In genomic region chr5:115235323-115235771, GRCm38 (mm10) we compare ENCODE assay signal across 9 mouse cellular contexts. TPM values are rescaled to one million over a fixed set of nuclear protein-coding genes. Genes with fewer than 3 reads are reported as not detected.
DNase-seq lines count a peak whose midpoint lies in the region; ATAC-seq and TF ChIP-seq lines count a peak whose summit lies in the region.
"Had no signal": no experiment of that assay in that cellular context is flagged by ENCODE, and none has a peak within 500 bp of the region (broad histone marks: within the 10 kb centered on the region; RNA-seq: fewer than 3 reads in every experiment).

No protein-coding gene starts in this region.

- ATAC-seq in cerebellum, adult (ENCODE audit: insufficient number of reproducible peaks, low FRiP score, low TSS enrichment), result no peak
- ATAC-seq in common myeloid progenitor, adult 5-6 weeks (replicated peaks; ENCODE audit: low read depth, poor library complexity, severe bottlenecking), result peak; percentile 23
- ATAC-seq in hindbrain, postnatal 0 days, result peak; percentile 54; the same call in 1 of the 2 replicates

- DNase-seq in cerebellum, adult 11-12 months, result peak; percentile 79
- DNase-seq in gastrocnemius, postnatal 10 days, result peak; percentile 51
- DNase-seq in hindbrain, postnatal 0 days (ENCODE audit: low spot score), result peak; percentile 74
- peak; percentile 72 to 81 for DNase-seq in left cerebral cortex, adult 8-10 months (ENCODE audit: low spot score in 2 of 2)
- DNase-seq in lung, postnatal 36 days, result peak; percentile 64
- peak; percentile 87 for DNase-seq in right cerebral cortex, adult 18-20 months

- peak overlapping the region; percentile 58 for H3K9ac ChIP-seq in hindbrain, postnatal 0 days (replicated peaks; ENCODE audit: low read length)

- peaks cover 5% of the 10 kb centered on the region for H3K36me3 ChIP-seq in hindbrain, postnatal 0 days (ENCODE audit: insufficient read depth, low read length)

- no peaks in the 10 kb centered on the region for H3K27me3 ChIP-seq in hindbrain, postnatal 0 days (ENCODE audit: insufficient read depth, low read length)
- H3K27me3 ChIP-seq: CH12.LX had no signal

- H3K4me3 ChIP-seq in hindbrain, postnatal 0 days (ENCODE audit: low read length), result peak overlapping the region; percentile 46

- no peaks in the 10 kb centered on the region for H3K4me1 ChIP-seq in hindbrain, postnatal 0 days (ENCODE audit: insufficient read depth, low read length)

- TF ChIP-seq CTCF in hindbrain, postnatal 0 days (IDR thresholded peaks at IDR 0.05; ENCODE audit: low read depth), result no peak

- H3K4me2 ChIP-seq in hindbrain, postnatal 0 days (ENCODE audit: low read depth, low read length), result peak overlapping the region; percentile 75

- H3K9me3 ChIP-seq in hindbrain, postnatal 0 days (ENCODE audit: low read length), result no peaks in the 10 kb centered on the region

- H3K27ac ChIP-seq in hindbrain, postnatal 0 days, result peak overlapping the region; percentile 59

- under 1% methylated on average over 44 of the region's 45 CpGs for whole genome bisulfite sequencing in hindbrain, postnatal 0 days

RNA-seq across cellular contexts. Expression of gene Pop5, which starts 0.3 kb away (rescaled TPM):
- total RNA-seq in common myeloid progenitor, adult 5-6 weeks (2017), result 75.6 and 104 TPM in 2 replicates
- 10 to 100 TPM; 17.7 to 26.2 TPM for total RNA-seq in gastrocnemius, postnatal 10 days (2021)
- total RNA-seq in hindbrain, postnatal 0 days (2014; rRNA removed), result 28.8 and 55.6 TPM in 2 replicates
- 99.1 and 99.3 TPM in 2 replicates for polyA plus RNA-seq in hindbrain, postnatal 0 days (2015; fragmentation: Nextera tagmentation; extraction: Ambion mirVana)
- 10 to 100 TPM; 72.0 to 91.4 (median 77.3) TPM for total RNA-seq in left cerebral cortex, adult 8-10 months (2022)

RNA-seq across cellular contexts. Expression of gene Rnf10, which starts 37.4 kb away (rescaled TPM):
- 56.3 and 72.0 TPM in 2 replicates for total RNA-seq in common myeloid progenitor, adult 5-6 weeks (2017)
- 100 to 1,000 TPM; 220 to 226 TPM for total RNA-seq in gastrocnemius, postnatal 10 days (2021)
- total RNA-seq in hindbrain, postnatal 0 days (2014; rRNA removed), result 108 and 112 TPM in 2 replicates
- 141 and 145 TPM in 2 replicates for polyA plus RNA-seq in hindbrain, postnatal 0 days (2015; fragmentation: Nextera tagmentation; extraction: Ambion mirVana)
- total RNA-seq in left cerebral cortex, adult 8-10 months (2022), result 100 to 1,000 TPM; 216 to 259 (median 243) TPM

RNA-seq across cellular contexts. Expression of gene Cabp1, which starts 41.2 kb away (rescaled TPM):
- not detected in 2 replicates for total RNA-seq in common myeloid progenitor, adult 5-6 weeks (2017)
- 1 to 10 TPM; 2.1 to 4.5 TPM for total RNA-seq in gastrocnemius, postnatal 10 days (2021)
- 21.4 and 34.6 TPM in 2 replicates for total RNA-seq in hindbrain, postnatal 0 days (2014; rRNA removed)
- polyA plus RNA-seq in hindbrain, postnatal 0 days (2015; fragmentation: Nextera tagmentation; extraction: Ambion mirVana), result 20.9 and 23.6 TPM in 2 replicates
- total RNA-seq in left cerebral cortex, adult 8-10 months (2022), result 100 to 1,000 TPM; 228 to 252 (median 243) TPM

RNA-seq across cellular contexts. Expression of gene Coq5, which starts 44.1 kb away (rescaled TPM):
- 38.4 and 43.7 TPM in 2 replicates for total RNA-seq in common myeloid progenitor, adult 5-6 weeks (2017)
- total RNA-seq in gastrocnemius, postnatal 10 days (2021), result 10 to 100 TPM; 64.5 to 81.1 TPM
- total RNA-seq in hindbrain, postnatal 0 days (2014; rRNA removed), result 30.5 and 31.4 TPM in 2 replicates
- polyA plus RNA-seq in hindbrain, postnatal 0 days (2015; fragmentation: Nextera tagmentation; extraction: Ambion mirVana), result 47.1 and 47.5 TPM in 2 replicates
- 10 to 100 TPM; 40.4 to 43.6 (median 42.2) TPM for total RNA-seq in left cerebral cortex, adult 8-10 months (2022)
